Mouse (Mus musculus) G1E-ER4 (cell line): ENCODE results near the gene Hp. TPM values are rescaled to one million over a fixed set of nuclear protein-coding genes. Genes with fewer than 3 reads are reported as not detected.

Experiments
- GATA1 ChIP-seq: IDR thresholded peaks from one replicate; pipeline ENCODE4 v1.8.0; 2012; ENCODE audit warnings: low read length, inconsistent platforms
- polyA plus RNA-seq: library from polyadenylated mRNA; stranded (reverse); fragments of >175 nt; gene quantifications from 2 replicates; pipeline ENCODE4 v1.2.3, GENCODE M21; 2012

Gene Hp
- polyA plus RNA-seq = not detected in 2 replicates

DNA sequence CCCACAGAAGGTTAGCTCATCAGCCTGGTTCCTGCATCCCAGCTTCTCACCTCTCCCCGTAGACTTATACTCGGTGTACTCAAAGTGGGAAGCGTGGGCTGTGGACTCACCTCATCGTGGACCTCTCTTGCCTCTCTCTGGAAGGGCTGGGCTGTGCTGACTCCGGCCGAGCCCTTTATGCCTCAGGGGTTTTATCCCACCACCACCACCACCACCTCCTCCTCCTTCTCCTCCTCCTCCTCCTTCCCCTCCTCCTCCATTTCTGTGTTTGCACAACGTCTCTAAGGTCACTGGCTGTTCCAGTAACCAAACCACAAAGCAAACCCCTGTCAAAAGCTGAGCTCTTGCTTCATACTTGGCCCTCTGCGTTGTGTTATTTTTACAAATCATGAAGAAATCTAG is at the start of gene Hp:
Gene Hp, minus strand, starts transcription at position 273 of the 402 bp plus-strand sequence.
- no peak for TF ChIP-seq GATA1

DNA sequence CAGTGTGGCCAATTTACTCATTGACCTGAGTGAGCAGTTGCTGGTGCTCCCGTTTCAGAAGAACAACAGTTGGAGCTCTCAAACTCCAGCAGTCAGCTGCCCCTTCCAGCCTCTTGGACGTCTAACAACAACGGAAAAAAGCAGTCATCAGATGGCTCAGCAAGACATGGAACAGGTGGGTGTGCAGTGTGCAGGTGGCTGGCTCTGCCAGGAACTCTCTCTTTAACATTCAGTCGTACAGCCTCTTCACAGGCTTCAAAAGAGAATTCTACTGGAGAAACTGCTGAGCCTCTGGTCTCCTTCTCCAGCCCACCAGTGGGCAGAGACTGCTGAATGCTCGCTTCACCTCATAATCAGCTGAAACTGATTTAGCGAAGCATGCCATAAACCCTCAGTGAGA is 49.7 kb upstream of the Hp start:
- TF ChIP-seq GATA1 = no peak

- no peak for TF ChIP-seq GATA1
These were observed 36.6 kb upstream of the Hp start for GRCm38 (mm10) chr8:109615569-109615968.

GRCm38 (mm10) chr8:109614243-109615210 is 35.6 kb upstream of the Hp start, which contains the start of gene Pkd1l3:
Gene Pkd1l3, plus strand, starts transcription at chr8:109614517.
- peak; percentile 45 for TF ChIP-seq GATA1

DNA sequence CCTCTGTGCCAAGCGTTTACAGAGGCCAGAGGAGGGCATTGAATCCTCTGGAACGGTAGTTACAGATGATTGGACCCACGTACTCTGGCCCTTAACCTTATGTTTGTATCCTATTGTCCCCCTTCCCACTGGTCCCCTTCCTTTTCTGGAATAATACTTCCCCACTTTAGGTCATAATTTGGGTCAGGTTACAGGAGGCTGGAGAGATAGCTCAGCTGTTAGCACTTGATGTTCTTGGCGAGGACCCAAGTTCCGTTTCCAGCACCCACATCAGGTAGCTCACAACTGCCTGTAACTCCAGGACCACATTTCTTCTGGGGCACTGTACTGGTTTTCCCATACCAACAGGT is 30.2 kb upstream of the Hp start:
- TF ChIP-seq GATA1 = no peak

GRCm38 (mm10) chr8:109608271-109609152 is 29.5 kb upstream of the Hp start, which contains the start of gene Dhodh:
Gene Dhodh, minus strand, starts transcription at chr8:109608673.
- TF ChIP-seq GATA1 = no peak

DNA sequence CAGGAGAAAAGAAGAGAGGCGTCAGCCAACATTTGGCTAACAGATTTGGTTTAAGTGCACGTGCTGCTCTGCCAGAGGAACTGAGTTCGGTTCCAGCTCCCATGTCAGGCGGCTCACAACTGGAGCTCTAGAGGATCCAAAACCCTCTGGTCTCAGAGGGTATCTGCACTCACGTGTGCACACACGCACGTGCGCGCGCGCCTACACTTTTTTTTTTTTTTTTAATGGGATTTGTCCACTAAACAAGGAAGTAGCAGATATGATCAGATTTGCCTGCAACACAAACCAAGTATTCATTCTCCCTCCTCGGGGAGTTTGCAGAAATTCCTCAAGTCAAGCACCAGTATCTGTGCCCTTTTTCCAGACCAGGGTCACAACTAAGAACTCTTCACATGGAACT is 28.7 kb upstream of the Hp start:
- TF ChIP-seq GATA1 = no peak

DNA sequence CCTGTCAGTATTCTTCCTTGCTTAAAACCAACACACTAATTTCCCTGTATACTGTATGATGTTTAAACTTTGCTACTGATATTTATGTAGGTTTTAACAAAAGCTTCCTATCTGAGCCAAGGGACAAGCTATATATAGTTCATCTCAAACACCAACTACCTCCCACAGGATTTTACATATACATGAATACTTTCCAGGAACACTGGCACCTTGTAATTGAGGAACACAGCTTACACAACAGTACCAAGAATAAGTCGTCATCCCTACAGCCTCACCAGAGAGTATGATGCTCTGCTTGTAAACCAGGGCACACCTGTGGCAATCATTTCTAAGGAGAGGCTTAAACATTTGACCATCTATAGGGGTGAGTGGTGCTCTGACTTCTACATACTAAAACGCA is 27.8 kb upstream of the Hp start:
- no peak for TF ChIP-seq GATA1

- TF ChIP-seq GATA1 = no peak
These were observed 16.9 kb upstream of the Hp start for GRCm38 (mm10) chr8:109595854-109596253.

- TF ChIP-seq GATA1 = no peak
These were observed 14.3 kb upstream of the Hp start for GRCm38 (mm10) chr8:109593117-109593788.

GRCm38 (mm10) chr8:109592164-109592563 is 13.2 kb upstream of the Hp start:
- no peak for TF ChIP-seq GATA1

DNA sequence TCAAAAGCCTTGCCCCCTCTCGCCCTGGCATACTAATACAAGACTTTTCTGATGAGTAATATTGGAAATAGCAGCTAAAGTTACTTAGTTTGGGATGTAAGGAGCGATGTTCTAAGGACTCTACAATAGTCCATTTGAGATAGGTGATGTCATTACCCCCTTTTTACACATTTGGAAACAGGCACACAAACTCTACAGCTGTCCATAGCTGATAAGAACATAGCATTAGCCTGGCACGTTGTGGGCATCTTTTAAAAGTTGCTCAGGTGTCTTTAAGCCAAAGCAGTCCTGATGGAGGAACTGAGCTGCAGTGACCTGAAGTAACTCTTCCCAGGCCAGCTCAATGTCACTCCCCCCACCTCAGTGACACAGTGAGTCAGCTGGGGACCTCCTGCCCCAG is 12.4 kb upstream of the Hp start:
- no peak for TF ChIP-seq GATA1

DNA sequence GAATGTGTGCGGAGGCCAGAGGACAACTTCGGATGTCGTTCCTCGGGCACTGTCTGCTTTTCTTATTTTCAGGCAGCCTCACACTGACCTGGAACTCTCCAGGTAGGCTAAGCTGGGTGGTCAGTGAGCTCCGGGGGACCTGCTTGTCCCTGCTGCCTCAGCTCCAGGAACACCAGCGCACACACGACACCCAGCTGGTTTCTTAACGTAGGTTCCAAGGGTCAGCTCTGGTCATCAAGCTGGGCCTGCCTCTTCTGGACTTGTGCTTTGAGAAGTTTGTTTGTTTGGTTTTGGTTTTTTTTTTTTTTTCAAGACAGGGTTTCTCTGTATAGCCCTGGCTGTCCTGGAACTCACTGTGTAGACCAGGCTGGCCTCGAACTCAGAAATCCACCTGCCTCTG is 11.9 kb upstream of the Hp start:
- TF ChIP-seq GATA1 = no peak

- TF ChIP-seq GATA1 = no peak
These were observed 8.1 kb upstream of the Hp start for GRCm38 (mm10) chr8:109586972-109587504.

DNA sequence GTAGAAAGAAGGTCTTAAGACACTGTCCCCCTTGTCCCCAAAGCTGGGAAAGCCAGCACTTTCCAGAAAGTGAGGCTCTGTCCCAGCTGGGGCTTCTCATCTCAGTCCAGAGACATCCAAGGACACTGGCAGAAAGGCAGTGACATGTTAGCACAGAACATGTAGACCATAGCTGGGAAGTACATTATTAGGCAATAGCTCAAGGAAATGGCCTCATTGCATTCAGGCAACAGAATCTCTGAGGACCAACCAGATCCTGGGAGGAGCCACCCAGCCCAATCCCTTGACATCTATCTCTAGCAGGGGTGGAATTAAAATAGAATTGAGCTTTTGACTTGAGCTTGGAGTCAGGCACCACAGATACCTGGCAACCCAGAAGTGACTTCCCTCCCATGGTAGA is 6.7 kb upstream of the Hp start:
- no peak for TF ChIP-seq GATA1
